Mouse (Mus musculus) adipocyte (in vitro differentiated cells): ENCODE measurements around the gene A730009L09Rik.

ENCODE experiments used
- DNase-seq: peaks from one replicate; pipeline ENCODE4 v3.0.0-alpha.2; 2016; ENCODE audit warnings: low spot score

Gene A730009L09Rik

GRCm38 (mm10) chr16:84560279-84560602 is 45.3 kb downstream of the A730009L09Rik start:
- no peak for DNase-seq
